ENCODE assay signal across 14 mouse cellular contexts in genomic region chr14:75847669-75848068, GRCm38 (mm10). TPM values are rescaled to one million over a fixed set of nuclear protein-coding genes. Genes with fewer than 3 reads are reported as not detected.
DNase-seq lines count a peak whose midpoint lies in the region; ATAC-seq and TF ChIP-seq lines count a peak whose summit lies in the region.
"Had no signal": no experiment of that assay in that cellular context is flagged by ENCODE, and none has a peak within 500 bp of the region (broad histone marks: within the 10 kb centered on the region; RNA-seq: fewer than 3 reads in every experiment).

No protein-coding gene starts in this region.

- no peak overlapping the region for H3K4me2 ChIP-seq in forebrain, embryonic 16.5 days (ENCODE audit: low read length)
- 0 out of 2 replicates have a peak overlapping the region, but pooled peaks have one; percentile 72 for H3K4me2 ChIP-seq in heart, postnatal 0 days (ENCODE audit: low read depth, low read length)
- H3K4me2 ChIP-seq in liver, postnatal 0 days (ENCODE audit: low read depth, low read length) = 0 out of 2 replicates have a peak overlapping the region, but pooled peaks have one; percentile 72

- H3K27me3 ChIP-seq in forebrain, embryonic 10.5 days (ENCODE audit: poor library complexity, severe bottlenecking) = no peaks in the 10 kb centered on the region
- H3K27me3 ChIP-seq in forebrain, embryonic 16.5 days (replicated peaks; ENCODE audit: control insufficient read depth, insufficient read depth, low read length) = no peaks in the 10 kb centered on the region
- no peaks in the 10 kb centered on the region for H3K27me3 ChIP-seq in heart, postnatal 0 days (ENCODE audit: control insufficient read depth, insufficient read depth, low read length)
- H3K27me3 ChIP-seq in megakaryocyte, embryonic 14.5 days (replicated peaks) = no peaks in the 10 kb centered on the region
- no peaks in the 10 kb centered on the region for H3K27me3 ChIP-seq in liver, postnatal 0 days (ENCODE audit: insufficient read depth, low read length)
- H3K27me3 ChIP-seq: embryonic facial prominence, embryonic 13.5 days; limb, embryonic 15.5 days had no signal

- WGBS in forebrain, embryonic 10.5 days = 90% methylated on average over 4 of the region's 4 CpGs
- 67% methylated on average over 4 of the region's 4 CpGs for WGBS in forebrain, embryonic 16.5 days
- 54% methylated on average over 4 of the region's 4 CpGs for WGBS in heart, postnatal 0 days
- 70% methylated on average over 4 of the region's 4 CpGs for WGBS in liver, postnatal 0 days (ENCODE audit: insufficient replicate concordance)

- no peak overlapping the region for H3K27ac ChIP-seq in forebrain, embryonic 10.5 days
- no peak overlapping the region for H3K27ac ChIP-seq in forebrain, embryonic 16.5 days (ENCODE audit: low read length)
- no peak overlapping the region for H3K27ac ChIP-seq in heart, postnatal 0 days (ENCODE audit: low read depth)
- no peak overlapping the region for H3K27ac ChIP-seq in liver, postnatal 0 days (ENCODE audit: low read depth)
- H3K27ac ChIP-seq: embryonic facial prominence, embryonic 13.5 days; hindbrain, embryonic 10.5 days had no signal

- peaks cover 48% of the 10 kb centered on the region for H3K4me1 ChIP-seq in forebrain, embryonic 10.5 days
- H3K4me1 ChIP-seq in forebrain, embryonic 16.5 days (replicated peaks; ENCODE audit: control insufficient read depth, insufficient read depth, low read length) = peaks cover 21% of the 10 kb centered on the region
- H3K4me1 ChIP-seq in heart, postnatal 0 days (ENCODE audit: control insufficient read depth, insufficient read depth) = peaks cover 4% of the 10 kb centered on the region; the same call in 1 of the 2 replicates
- peaks cover 63% of the 10 kb centered on the region for H3K4me1 ChIP-seq in megakaryocyte, embryonic 14.5 days
- H3K4me1 ChIP-seq in liver, postnatal 0 days (ENCODE audit: insufficient read depth) = peaks cover 13% of the 10 kb centered on the region

- no peak for ATAC-seq in forebrain, embryonic 16.5 days
- ATAC-seq in heart, postnatal 0 days (ENCODE audit: insufficient read depth, low read depth) = no peak
- ATAC-seq in megakaryocyte, adult 5-6 weeks (ENCODE audit: poor library complexity, severe bottlenecking) = no peak
- ATAC-seq in liver, postnatal 0 days = no peak

- H3K36me3 ChIP-seq in forebrain, embryonic 10.5 days (replicated peaks) = peaks cover 64% of the 10 kb centered on the region
- peaks cover 40% of the 10 kb centered on the region for H3K36me3 ChIP-seq in forebrain, embryonic 16.5 days (ENCODE audit: control insufficient read depth, insufficient read depth)
- peaks cover 44% of the 10 kb centered on the region for H3K36me3 ChIP-seq in heart, postnatal 0 days (replicated peaks; ENCODE audit: control insufficient read depth, insufficient read depth, low read length)
- peaks cover 57% of the 10 kb centered on the region for H3K36me3 ChIP-seq in megakaryocyte, embryonic 14.5 days (replicated peaks; ENCODE audit: low read length)
- H3K36me3 ChIP-seq in liver, postnatal 0 days (replicated peaks; ENCODE audit: insufficient read depth, low read length) = peaks cover 39% of the 10 kb centered on the region

- H3K9ac ChIP-seq in forebrain, embryonic 16.5 days (replicated peaks; ENCODE audit: low read depth, low read length) = no peak overlapping the region
- no peak overlapping the region for H3K9ac ChIP-seq in heart, postnatal 0 days (replicated peaks; ENCODE audit: low read depth, low read length)
- H3K9ac ChIP-seq in liver, postnatal 0 days (replicated peaks) = no peak overlapping the region
- H3K9ac ChIP-seq: limb, embryonic 15.5 days had no signal

- H3K4me3 ChIP-seq in forebrain, embryonic 10.5 days = peak overlapping the region; percentile 93
- H3K4me3 ChIP-seq in forebrain, embryonic 16.5 days (replicated peaks; ENCODE audit: low read length) = no peak overlapping the region
- no peak overlapping the region for H3K4me3 ChIP-seq in heart, postnatal 0 days (ENCODE audit: low read depth, low read length)
- peak overlapping the region; percentile 56 for H3K4me3 ChIP-seq in megakaryocyte, embryonic 14.5 days (replicated peaks)
- no peak overlapping the region; the same call in 1 of the 2 replicates for H3K4me3 ChIP-seq in liver, postnatal 0 days (ENCODE audit: low read depth, low read length)
- H3K4me3 ChIP-seq: limb, embryonic 15.5 days had no signal

- TF ChIP-seq EP300 in heart, postnatal 0 days (IDR thresholded peaks at IDR 0.05; ENCODE audit: low read depth) = no peak
- TF ChIP-seq EP300 in liver, postnatal 0 days (IDR thresholded peaks at IDR 0.05; ENCODE audit: low read depth) = no peak

- H3K9me3 ChIP-seq in forebrain, embryonic 10.5 days = no peaks in the 10 kb centered on the region
- H3K9me3 ChIP-seq in forebrain, embryonic 16.5 days (ENCODE audit: control insufficient read depth, low read length) = no peaks in the 10 kb centered on the region
- H3K9me3 ChIP-seq in heart, postnatal 0 days (replicated peaks; ENCODE audit: control insufficient read depth, low read length) = no peaks in the 10 kb centered on the region
- no peaks in the 10 kb centered on the region for H3K9me3 ChIP-seq in megakaryocyte, embryonic 14.5 days
- H3K9me3 ChIP-seq in liver, postnatal 0 days (ENCODE audit: low read length) = no peaks in the 10 kb centered on the region
- H3K9me3 ChIP-seq: embryonic facial prominence, embryonic 13.5 days; limb, embryonic 15.5 days had no signal

- no peak for TF ChIP-seq CTCF in heart, postnatal 0 days (IDR thresholded peaks at IDR 0.05; ENCODE audit: low read depth)
- no peak for TF ChIP-seq CTCF in liver, postnatal 0 days (IDR thresholded peaks at IDR 0.05; ENCODE audit: low read depth)

- intact Hi-C loops in heart, postnatal 10 days (cut with DNase I) = no loop called here

- no peak for DNase-seq in forebrain, embryonic 10.5 days (ENCODE audit: extremely low spot score, low spot score)
- no peak for DNase-seq in heart, postnatal 0 days (ENCODE audit: low spot score)
- no peak for DNase-seq in heart, postnatal 10 days
- DNase-seq in liver, postnatal 0 days = no peak
- DNase-seq in B cell, adult 2 months = no peak
- DNase-seq: cerebellum, postnatal 10 days; kidney, adult 8-10 months; layer of hippocampus, postnatal 36 days had no signal

RNA-seq across cellular contexts. Expression of gene Tpt1, which starts 2.8 kb away (rescaled TPM):
- polyA plus RNA-seq in forebrain, embryonic 10.5 days (2016; fragmentation: Nextera tagmentation; extraction: Ambion mirVana) = 885 and 915 TPM in 2 replicates
- 740 and 764 TPM in 2 replicates for polyA plus RNA-seq in forebrain, embryonic 16.5 days (2015; fragmentation: Nextera tagmentation; extraction: Ambion mirVana)
- 746 and 806 TPM in 2 replicates for total RNA-seq in heart, postnatal 0 days (2014; rRNA removed; ENCODE audit: low replicate concordance)
- polyA plus RNA-seq in heart, postnatal 0 days (2015; fragmentation: Nextera tagmentation; extraction: Ambion mirVana) = 1,059 and 1,111 TPM in 2 replicates
- 1,000 to 10,000 TPM; 3,104 to 3,215 TPM for total RNA-seq in heart, postnatal 10 days (2021)
- polyA plus RNA-seq in megakaryocyte, embryonic 14.5 days (2012; ENCODE audit: insufficient read depth, low replicate concordance) = 1,815 and 2,518 TPM in 2 replicates
- 5,508 and 5,947 TPM in 2 replicates for total RNA-seq in megakaryocyte, adult 5-6 weeks (2015)
- total RNA-seq in megakaryocyte, adult 5-6 weeks (2017) = 1,349 and 1,387 TPM in 2 replicates
- polyA plus RNA-seq in liver, postnatal 0 days (2015; fragmentation: Nextera tagmentation; extraction: Ambion mirVana) = 874 and 942 TPM in 2 replicates

Comparison
In these comparisons a context has a peak if more than half of its experiments do, and no peak if none do; other contexts are left out.
1. H3K4me3 ChIP-seq: peak in forebrain, embryonic 10.5 days (single experiment) and megakaryocyte, embryonic 14.5 days (single experiment); none in forebrain, embryonic 16.5 days (single experiment), heart, postnatal 0 days (single experiment) and liver, postnatal 0 days (single experiment).